Mouse (Mus musculus): ENCODE results near the gene Echdc3.
A peak's percentile ranks its signal among the peaks of the same experiment; 100 is the strongest.

Gene Echdc3

DNA sequence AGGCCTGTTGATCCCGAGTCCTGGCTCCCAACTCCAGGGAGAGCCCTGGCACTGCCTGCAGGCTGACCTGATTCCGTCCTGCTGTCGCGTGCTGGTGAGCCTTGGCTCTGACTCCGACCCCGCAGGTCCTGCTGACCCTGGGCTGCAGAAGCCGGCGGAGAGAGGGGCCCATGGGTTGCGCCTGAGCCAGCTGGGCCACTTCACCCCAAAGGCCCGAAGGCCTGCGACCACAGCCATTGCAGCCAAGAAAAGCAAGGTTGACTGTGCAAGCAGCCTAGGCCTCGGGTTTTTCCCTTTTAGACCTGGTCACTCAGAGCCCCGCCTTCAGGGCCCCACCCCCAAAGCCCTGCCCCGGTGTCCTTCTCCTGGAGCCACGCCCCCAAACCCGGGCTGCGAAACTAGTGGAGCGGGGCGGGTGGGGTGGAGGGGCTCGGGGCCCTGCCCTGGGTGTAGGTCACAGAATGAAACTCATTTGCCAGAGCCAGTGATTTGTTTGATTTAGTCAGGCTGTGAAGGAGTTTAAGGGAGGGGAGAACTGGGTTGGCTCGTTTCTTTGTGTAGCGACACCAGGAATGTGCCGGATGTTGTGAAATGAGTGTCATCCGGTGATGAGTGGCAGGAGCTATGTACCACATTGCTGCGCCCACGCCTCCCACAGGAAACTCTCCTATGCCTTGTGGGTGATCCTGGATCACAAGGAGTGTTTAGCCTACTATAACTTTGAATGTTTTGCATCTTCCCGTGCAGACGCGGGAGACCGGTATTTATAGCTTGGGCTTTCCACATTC, at the start of gene Echdc3:
Gene Echdc3 (minus strand): TSS at position 310 of the 788 bp plus-strand sequence.
- DNase-seq = peak; percentile 81

DNA sequence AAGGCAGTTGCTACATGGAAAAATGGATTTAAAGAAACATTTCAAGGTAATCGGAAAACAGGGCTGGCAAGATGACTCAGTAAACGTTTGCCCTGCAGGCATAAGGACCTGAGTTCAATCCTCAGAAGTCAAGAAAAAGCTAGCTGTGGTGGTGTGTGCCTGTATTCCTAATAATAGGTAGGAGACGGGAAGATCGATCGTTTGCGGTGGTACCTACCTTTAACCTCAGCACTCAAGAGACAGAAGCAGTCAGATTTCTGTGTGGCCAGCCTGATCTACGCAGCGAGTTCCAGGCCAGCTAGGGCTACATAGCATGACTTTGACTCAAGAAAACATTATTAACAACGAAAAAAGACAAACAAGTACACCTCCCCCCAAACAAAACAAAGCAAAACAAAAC, 48.9 kb upstream of the Echdc3 start:
- DNase-seq = no peak

DNA sequence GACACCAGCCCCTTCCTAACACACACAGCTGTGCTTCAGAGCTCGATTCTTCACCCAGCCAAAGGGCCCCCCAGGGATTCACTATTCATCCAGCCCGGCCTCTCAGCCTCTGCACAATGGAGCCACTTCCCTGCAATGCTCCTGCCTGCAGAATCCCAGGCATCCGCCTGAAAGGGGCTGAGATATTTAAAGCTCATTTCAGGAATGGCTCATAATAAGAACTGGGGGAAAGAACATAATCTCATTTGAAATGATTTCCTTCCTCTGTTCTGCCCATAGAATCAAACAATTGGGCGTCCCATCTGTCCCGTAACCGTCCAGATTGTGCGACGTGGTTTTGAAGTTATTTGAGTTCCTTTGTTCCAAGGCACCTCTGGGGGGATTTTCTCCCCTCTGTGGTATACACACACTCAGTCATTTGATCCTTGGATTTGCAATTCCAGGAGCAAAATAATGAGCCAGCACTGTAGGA, 48.4 kb upstream of the Echdc3 start:
- DNase-seq = no peak

DNA sequence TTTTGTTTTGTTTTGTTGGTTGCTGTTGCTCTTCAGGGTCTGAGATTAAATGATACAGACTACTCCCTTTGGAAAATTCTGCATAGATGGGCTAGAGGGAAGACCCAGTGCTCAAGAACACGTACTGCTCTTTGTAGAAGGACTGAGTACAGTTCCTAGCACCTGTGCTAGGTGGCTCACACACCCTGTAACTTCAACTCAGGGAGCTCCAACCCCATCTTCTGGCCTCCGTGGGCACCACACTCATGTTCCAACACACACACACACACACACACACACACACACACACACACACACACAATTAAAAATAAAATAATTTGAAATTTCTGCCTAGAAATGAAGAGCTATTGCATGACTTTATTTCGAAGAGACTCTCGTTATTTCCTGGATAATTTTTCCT, 47.8 kb upstream of the Echdc3 start:
- DNase-seq = no peak

DNA sequence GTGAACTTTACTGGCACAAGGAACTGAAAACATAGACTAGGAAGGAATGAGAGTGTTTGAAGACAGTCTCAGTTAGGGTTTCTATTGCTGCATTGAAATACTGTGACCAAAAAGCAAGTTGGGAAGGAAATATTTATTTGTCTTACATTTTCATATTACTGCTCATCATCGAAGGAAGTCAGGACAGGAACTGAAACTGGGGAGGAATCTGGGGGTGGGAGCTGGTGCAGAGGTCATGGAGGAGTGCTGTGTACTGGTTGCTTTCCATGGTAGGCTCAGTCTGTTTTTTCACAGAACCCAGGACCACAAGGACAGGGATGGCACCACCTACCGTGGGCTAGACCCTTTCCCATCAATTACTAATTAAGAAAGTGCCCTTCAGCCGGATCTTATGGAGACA, 46.3 kb upstream of the Echdc3 start:
- DNase-seq = no peak

DNA sequence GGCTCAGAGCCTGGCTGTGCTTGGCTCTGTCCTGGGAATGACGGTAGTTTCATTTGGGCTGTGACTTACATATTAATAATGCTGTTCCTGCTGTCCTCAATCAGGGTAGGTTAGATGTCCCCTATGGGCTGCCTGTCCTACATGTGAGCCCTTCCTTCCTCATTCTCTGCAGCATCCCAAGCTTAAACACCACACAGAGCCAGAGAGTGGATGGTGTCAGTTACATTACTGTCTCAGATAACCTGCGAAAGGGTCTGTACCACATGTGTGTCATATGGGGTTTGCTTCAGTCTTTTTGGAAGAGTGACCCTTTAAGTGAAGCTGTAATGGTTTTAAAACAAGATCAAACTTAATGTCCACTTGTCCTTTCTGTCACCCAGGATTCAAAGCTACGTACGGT, 45.2 kb upstream of the Echdc3 start:
- DNase-seq = no peak

DNA sequence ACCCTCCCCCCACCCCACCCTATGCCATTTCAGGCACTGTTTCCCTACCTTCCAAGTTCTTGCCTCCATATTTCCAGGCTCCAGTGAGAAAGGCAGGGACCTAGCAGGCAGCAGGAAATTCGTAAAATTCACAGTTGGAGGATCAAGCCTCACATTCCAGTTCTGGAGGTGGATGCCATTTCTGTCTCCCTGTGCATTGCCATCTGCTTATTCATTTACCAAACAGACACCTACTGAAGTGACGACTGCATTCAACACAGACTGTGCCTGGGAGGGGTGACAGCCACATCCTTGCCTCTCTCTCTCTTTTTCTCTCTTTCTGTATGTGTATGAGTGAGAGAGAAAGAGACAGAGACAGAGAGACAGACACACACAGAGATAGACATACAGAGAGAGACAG, 44.3 kb upstream of the Echdc3 start:
- no peak for DNase-seq

DNA sequence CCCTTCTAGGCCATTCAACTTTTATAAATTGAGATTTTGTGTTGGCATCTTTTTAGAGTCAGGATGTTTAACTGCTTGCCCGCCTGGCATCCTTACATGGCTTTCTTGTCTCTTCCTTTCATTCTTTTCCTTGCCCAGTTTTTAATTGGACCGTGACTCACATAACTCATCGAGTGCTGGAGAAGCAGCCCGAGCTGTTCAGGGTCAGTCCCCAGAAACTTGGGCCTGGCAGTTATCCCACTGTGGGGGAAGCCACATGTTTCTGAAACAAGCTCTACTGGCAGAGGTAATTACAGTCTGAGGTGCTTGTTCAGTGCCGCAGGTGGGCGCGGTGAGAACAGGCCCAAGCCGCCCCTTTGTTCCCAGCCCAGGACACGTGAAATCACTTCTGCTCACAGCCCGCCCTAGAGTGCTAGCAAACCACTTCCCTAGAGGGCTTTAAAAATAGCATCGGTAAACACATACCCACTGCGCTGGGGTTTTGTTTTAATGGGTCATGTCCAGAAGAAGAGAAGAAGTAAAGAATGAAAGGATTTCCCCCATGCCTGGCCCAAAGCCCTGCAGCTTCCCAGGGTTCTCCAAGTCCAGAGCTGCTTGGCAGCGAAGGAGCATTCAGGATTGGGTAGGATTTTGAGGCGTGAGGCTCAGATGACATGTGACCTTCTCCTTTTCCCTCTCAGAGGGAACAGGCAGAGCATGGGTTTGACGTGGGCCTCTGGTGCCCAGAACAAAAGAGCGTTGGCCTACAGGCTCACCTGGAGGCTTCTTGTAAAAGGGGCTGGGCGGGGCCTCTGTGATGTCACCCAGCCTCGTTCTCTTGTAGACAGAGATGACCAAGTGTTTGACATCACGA, 43.4 kb upstream of the Echdc3 start:
- DNase-seq = peak; percentile 20

DNA sequence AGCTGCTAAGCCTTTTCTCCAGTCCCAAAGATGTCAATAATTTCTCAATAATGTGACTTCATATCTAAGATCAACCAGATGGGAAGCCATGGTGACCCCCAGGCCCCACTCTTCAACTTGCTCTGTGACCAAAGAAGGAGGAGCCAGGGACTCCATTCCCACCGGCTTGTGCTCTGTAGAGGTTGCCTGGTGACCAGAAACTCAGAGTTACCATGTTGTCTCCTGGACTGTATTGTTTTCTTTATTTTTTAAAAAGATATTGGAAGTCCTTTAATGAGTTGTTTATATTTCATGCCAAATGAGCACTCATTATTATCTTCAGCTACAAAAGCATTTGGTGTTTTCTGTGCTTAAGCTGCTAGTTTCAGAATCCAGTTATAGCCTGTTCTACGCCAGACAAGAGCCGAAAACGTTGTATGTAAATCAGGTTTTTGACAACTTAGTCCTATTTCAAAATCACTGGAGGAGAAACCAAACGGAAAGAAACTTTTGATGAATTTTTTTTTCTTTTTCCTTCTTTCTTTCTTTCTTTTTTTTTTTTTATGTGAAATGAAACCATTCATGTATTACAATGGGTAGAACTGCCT, 42.7 kb upstream of the Echdc3 start:
- no peak for DNase-seq

DNA sequence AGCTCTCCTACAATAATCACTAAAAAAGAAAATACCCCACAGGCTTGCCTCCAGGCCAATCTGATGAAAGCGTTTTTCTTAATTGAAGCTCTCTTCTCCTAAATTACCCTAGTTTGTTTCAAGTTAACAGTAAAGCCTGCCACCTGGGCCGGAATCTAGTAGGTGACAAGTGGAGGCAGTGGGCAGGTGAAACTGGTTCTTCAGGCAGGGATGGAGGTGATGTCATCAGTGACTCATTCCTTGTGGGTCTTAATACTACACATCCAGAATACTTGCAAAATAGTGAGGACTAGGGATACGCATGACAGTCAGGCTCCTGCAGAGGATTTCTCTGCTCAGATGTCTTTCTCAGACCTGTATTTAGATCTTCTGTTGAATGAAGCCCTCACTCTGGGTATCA, 39.7 kb upstream of the Echdc3 start:
- DNase-seq = no peak

DNA sequence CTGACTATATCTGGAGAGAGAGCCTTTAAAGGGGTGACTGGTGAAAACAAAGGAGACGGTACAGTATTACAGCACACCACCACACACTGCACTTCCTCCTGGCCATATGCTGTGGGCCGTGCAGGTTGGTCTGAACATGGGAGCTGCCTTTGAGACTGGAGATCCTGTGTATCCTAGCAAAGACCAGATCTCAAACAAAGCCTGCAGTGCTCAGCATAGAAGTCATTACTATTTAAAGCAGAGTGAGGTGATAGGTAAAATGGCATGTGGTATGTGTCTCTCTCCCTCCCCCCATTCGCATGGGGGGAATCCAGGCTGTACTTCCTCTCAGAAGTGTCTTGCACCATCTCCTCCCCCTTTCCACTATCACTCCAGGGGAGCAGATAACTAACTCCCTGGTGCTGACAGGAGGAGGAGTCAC, 38.3 kb upstream of the Echdc3 start:
- DNase-seq = no peak

DNA sequence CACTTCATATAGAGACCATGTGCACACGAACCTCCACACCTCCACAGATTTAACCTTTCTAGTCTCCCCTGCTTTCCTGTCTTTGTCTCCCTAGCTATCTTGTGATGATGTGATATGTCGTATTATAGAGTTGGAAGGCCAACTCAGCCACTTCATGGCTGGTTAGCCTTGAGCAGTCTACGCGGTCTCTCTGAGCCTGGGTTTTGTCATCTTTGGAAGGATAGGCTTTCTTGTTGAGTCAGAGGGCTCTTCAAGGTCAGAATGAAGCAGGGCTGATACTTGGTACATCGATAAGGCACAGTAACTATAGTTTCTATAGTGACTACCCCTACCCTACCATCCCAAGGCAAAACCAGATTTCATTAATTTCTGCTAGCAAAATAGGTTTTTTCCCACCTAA, 28.6 kb upstream of the Echdc3 start:
- DNase-seq = no peak

DNA sequence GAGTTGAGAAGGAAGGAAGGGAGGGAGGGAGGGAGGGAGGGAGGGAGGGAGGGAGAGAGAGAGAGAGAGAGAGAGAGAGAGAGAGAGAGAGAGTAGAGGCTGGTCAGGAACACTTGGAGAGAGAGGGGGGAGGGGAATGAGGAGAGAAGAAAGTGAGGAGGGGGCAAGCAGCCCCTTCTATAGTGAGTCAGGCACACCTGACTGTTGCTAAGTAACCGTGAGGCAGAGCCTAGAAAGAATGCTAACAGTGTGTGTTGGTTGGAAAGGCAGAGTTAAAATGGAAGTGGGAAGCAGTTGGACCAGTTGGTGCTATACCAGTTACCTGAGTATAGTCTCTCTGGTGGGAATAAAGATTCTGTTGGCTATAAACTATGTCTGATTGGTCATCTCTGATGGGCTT, 27.2 kb upstream of the Echdc3 start:
- DNase-seq = no peak

DNA sequence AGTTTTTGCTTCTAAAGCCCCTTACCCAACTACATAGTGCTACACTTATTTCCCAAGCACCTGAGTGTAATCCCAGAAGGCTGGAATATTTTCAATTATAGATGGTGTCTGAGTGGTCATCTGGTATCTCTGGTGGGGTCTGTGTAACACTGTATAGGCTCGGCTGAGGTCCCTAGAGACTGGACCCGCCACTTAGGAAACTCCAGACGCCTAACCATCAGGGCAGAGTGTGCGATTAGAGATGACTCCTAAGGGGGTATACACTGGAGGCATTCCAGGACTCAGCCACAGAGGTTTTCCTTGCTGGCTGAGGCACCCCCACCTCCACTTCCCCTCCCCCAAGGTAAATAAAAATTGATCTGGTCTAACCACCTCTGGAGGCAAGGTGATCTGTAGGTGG, 26.5 kb upstream of the Echdc3 start:
- no peak for DNase-seq

DNA sequence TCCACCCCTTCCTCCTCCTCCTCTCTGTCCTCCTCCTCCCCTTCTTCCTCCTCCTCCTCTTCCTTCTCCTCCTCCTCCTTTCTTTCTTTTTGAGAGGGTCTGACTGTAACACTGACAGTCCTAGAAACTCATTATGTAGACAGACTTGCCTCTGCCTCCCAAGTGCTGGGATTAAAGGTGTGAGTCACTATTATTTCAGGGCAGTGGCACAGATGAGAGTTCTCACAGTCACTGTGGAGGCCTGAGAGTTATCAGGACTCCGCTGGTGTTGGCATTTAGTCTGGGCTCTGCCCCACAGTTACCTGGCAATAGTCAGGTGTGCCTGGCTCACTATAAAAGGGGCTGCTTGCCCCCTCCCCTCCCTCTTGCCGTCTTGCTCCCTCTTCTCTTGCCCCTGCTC, 25.8 kb upstream of the Echdc3 start:
- no peak for DNase-seq

DNA sequence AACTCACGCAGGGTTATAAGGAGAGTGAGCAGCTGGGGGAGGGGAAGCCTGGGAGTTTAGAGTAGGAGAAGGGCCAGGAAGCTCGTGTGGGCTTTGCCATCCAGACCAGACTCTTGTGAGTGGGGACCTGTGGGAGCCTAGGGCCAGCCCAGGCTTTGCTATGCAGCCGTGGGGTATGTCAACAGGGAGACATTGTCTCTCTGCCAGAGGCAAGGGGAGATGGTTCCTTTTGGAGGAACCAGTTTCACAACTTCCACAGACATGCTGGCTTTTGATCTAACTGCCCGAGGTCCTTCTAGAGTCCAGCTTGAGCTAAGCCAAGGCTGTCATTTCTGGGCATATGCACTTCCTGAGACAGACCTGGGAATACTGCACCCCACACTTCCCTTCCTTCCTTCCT, 25.4 kb upstream of the Echdc3 start:
- no peak for DNase-seq

DNA sequence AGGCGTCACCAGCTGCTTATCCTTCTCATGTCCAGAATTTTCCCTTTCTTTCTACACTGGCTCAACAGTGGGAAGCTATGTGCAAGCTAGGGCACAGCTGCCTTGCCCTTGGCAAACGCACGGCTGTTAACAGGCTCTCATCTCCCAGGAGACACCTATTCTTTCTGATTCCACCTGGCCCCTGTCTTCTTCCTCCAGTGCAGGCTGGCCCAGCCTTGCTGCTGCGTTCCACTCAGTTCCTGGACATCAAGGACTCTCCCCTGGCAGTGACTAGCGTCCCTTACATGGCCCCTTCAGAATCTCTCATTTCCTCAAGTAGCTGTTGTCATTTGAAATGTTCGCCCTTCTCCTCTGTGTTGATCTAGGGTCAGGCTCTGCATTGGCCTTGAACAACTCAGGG, 20.5 kb upstream of the Echdc3 start:
- DNase-seq = no peak

DNA sequence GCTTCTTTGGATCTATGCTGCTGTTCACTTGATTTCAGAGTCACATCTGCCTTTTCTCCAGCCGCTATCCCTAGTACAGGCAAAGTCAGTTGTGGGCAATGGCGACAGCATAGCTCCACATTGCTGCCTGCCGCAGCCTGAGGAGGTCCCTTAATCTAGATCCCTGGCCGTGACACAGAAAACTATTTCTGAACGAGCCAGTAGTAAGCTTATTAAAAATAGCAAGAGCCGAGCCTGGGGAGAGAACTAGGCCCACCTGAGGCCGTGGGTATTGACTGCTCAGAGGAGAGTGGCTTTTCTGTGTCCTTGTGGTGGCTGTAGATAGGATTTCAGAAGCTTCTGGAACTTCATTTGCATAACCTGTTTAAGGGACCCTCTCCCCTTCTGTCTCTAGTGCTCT, 19.9 kb upstream of the Echdc3 start:
- DNase-seq = no peak

DNA sequence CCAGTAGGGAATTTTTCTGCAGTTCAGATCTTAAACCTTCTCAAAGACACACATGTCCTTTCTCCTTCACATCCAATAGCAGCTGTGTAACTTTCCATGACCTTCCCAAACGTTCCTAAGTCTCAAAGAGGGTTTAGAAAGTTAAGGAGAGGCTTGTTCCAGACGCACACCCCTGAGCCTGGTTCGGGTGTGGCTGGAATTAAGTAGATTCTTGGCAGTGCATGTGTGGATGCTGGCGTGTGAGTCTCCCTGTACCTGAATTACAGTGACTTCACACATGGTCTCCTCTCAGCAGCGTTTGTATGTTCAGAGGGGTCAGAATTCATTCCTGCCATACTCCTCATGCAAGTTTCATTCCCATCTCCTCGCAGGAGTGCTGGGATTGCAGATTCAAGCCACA, 18.0 kb upstream of the Echdc3 start:
- DNase-seq = no peak

DNA sequence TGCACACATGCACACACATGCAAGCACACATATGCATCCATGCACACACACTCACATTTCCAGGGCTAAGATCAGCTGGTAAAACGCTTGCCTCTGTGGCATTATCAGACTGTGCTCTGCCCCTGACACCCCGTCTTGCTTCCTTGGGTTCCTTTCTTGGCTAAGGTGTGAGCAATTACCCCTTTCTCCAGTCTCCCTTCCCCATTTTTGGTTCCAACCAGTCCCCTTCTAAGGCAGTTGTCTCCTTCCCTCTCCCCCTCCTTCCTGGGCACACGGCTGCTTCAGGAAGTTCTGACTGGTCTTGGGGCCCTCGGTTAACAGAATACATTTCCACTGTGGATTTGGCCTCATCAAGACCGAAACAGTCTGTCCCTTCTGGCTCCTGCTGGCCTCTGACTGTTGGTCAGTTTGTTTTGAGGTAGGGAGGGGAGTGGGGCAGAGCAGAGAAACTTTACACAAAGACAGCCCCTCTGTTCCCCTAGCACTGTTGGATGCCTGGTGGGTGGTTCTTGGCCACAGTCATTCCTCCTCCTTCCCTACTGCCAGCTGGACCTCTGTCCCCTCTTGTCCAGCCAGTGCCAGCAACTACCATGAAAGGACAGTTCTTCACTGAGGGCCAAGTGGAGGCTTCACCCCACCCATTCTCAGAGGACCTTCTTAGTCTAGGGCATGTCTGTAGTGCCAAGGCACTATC, 16.9 kb upstream of the Echdc3 start:
- DNase-seq = no peak

DNA sequence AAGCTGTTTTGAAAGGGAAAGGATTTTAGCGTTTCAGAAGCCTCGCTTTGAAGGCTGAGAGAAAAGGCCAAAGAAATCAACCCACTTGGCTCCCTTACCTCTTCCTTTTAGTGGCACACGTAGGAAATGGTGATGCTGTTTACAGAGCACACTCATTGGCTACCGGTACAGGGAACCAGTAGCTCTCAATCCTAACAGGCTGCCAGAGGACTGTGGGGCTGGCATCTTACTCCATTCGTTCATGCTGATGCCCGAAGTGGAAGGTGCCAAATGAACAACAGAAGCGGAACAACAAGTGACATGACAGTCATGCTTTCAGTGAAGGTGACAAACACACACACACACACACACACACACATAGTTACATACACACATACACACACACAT, 14.2 kb upstream of the Echdc3 start:
- no peak for DNase-seq

DNA sequence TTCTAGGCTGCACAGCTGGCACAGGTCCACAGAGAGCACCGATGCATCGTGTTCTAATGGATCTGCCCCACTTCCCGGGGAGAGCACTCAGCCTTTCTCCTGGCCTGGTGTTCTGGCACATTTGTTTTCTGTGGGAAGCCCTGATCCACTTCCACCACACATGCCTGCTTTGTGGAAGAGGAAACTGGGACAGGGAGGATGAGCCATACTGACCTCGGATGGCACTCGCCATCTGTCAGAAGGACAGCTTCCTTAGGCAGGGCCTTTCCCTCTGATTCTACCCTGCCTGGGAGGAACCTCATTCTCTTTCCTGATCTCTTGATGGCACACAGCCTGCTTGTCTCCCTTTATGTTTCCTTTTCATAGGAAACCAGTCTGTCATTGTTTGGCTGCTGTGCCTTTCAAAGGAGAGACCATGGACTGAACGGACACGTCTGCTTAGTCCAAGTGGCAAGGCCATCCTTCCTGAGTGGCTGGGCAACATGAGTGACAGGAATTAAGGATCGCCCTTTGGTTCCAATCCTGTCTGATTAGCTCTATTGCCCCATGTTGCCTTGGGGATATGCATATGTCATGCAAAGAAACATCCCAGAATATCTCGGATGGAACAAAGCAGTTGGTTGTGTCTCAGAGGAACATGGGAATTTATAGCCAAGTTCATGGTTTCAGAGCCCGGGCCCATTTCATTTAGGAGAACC, 13.7 kb upstream of the Echdc3 start:
- DNase-seq = peak; percentile 76
